Mouse (Mus musculus) inflammation-experienced regulatory T-cells, adult 16 weeks (primary cell): ENCODE results near the gene Elk4. TPM values are rescaled to one million over a fixed set of nuclear protein-coding genes. Genes with fewer than 3 reads are reported as not detected.

Experiments used
- polyA plus RNA-seq: library from polyadenylated mRNA; unstranded; fragments of 100-300 nt; shearing (Covaris generic); gene quantifications from one replicate; pipeline ENCODE4 v1.2.1, GENCODE M21; 2017

Gene Elk4
- polyA plus RNA-seq: 65.3 TPM

DNA sequence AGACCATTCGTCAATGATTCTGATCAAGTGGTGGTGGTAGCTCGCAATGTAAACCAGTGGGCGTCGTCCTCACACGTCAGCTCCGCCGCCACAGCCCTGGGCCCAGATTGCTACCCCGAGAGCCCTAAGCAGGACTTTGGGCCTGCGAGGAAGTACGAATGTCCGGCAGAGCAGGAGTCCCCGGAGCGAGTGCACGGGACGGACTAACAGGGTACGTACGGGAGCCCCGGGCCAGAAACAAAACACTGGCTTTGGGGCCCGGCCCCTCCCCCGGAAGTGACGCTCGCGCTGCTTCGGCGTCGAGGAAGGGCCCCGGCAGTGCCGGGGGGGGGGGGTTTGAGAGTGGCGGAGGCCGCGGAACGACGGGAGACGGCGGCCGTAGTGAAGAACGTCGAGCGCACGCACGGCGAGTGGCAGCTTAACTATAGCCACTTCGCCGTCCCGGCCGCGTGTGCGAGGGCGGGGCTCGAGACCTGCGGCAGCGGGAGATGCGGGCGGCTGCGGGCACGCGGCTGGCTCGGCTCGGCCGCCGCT, at the start of gene Elk4:
Gene Elk4 (plus strand): TSS at position 326 of the 534 bp plus-strand sequence.

DNA sequence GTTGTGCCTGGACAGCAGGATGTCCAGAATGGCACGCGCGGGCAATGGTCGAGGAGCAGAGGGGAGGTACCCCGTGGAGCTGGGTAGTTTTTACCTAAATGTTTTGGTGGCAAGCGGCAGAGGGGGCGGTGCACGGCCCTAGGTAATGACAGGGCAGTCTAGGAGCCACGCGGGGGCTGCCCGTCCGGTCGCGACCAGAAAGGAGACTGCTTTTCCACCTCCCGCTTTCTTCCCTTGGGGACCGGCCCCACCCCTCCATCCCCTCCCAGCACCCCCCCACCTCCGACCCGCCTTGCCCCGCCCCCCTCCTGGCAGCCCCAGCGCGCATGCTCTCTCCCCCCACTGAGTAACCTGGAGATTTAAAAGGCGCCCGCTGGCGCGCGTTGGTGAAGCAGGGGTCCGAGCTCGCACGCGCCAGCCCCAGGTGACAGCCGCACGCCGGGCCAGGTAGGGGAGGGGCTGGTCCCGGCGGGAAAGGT, 44.8 kb upstream of the Elk4 start, which contains the start of gene Slc45a3:
Gene Slc45a3 (plus strand): TSS at position 362 of the 479 bp plus-strand sequence.

DNA sequence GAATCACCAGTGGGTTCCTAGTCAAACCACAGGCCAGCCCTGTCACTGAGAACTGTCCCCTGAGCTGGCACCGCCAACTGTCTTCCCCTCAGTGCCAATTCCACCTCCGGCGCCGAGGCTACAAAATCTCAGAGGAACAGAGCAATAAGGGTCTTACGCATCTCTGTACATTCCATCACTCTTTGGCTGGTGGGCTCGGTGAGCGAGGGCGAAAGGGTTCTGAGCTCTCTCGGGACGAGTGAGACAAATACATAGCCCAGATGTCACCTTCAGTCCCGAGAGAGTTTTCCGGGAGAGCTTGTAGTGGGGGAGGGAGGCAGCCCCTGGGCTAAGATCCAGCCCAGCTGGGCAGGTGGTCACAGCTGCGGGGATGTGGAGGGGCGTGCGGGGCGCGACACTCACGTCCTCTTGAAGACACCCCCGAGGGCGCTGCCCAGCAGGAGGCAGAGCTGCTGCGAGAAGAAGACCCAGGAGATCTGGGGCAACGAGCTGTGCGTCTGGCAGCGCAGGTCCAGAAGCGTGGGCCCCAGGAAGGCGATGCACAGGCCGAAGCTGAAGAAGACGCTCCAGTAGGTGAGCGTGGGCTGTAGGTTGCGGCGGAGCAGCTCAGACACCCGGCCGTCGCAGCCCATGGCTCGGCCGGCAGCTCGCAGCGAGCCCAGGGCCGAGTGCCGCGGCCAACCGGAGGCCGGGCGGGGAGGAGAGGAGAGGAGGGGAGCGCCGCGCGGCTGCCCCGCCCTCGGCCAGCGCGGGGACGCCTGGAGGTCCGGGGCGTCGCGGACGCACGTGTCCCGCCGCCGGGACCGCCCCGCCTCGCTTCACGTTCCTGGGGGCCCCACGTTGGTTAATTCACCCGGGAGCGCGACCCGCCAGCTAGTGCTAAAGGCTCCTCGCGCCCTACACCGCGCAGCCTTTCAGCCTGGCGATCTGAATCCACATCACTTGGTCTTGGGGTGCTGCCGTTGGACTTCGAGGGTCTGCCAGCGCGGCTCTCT, 60.2 kb downstream of the Elk4 start, which contains the start of gene Mfsd4a:
Gene Mfsd4a (minus strand): TSS at position 802 of the 995 bp plus-strand sequence.

Other genes starting within 250 kb of the Elk4 start
- not detected for gene Pm20d1, start 210.2 kb upstream of the Elk4 start, polyA plus RNA-seq
- gene Slc41a1, start 180.1 kb upstream of the Elk4 start, polyA plus RNA-seq: 60.8 TPM
- 41.6 TPM for gene Rab29, start 140.4 kb upstream of the Elk4 start, polyA plus RNA-seq
- gene Nucks1, start 97.1 kb upstream of the Elk4 start, polyA plus RNA-seq: 39.0 TPM
- gene Slc45a3, start 44.6 kb upstream of the Elk4 start, polyA plus RNA-seq: 1.3 TPM
- gene Mfsd4a, start 60.5 kb downstream of the Elk4 start, polyA plus RNA-seq: 83.3 TPM
- gene Cdk18, start 132.1 kb downstream of the Elk4 start, polyA plus RNA-seq: not detected
- gene Lemd1, start 183.8 kb downstream of the Elk4 start, polyA plus RNA-seq: not detected
- gene AC124108.1, start 183.8 kb downstream of the Elk4 start, polyA plus RNA-seq: not detected
- not detected for gene Gm10188, start 222.2 kb downstream of the Elk4 start, polyA plus RNA-seq